8 mouse cellular contexts compared by ENCODE assay signal in the genomic region with DNA sequence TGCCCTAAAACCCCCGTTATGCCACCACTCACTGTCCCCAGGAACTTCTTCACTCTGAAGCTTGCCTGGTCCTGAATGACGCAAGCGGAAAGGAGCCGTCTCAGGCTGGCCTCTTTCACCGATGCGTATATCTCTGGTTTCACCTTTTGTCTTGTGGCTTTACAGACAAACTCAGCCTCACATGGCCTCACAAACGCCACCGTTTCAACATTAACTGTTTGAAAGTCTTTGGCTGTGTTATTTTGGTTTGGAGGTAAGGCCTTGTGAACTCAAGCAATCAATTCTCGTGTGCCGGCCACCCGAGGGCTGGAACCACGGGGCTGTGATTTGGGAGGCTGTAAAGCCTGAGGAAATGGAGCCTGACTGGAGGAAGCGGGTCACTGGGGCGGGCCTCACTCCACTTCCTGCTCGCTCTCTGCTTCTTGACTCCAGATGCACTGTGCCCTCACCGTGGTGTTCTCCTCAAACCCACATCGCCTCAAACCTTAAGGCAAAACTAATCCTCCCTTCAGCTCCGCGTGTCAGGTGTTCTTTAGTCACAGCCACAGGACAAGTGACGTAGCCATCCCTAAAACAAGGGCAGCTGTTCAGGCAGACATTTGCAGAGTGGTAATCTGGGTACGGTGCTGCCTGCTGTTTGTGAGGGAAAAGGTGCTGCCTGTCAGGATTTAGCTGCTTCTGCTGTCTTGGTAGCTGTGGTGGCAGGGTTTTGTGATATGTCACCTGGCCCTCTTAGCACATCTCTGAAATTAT.
DNase-seq lines count a peak whose midpoint lies in the region; ATAC-seq and TF ChIP-seq lines count a peak whose summit lies in the region.

No protein-coding gene starts in this region.

- H3K4me1 ChIP-seq in E14TG2a.4 (replicated peaks; ENCODE audit: low read depth, low read length) = peaks cover 18% of the 10 kb centered on the region; the same call in 1 of the 2 replicates
- H3K4me1 ChIP-seq in limb, embryonic 12.5 days (replicated peaks) = peaks cover 78% of the 10 kb centered on the region
- H3K4me1 ChIP-seq in midbrain, embryonic 13.5 days (replicated peaks) = peaks cover 82% of the 10 kb centered on the region
- H3K4me1 ChIP-seq in stomach, embryonic 16.5 days (ENCODE audit: control insufficient read depth, insufficient read depth, low read length) = peaks cover 29% of the 10 kb centered on the region

- H3K36me3 ChIP-seq in E14TG2a.4 (ENCODE audit: insufficient read depth, low read length) = no peaks in the 10 kb centered on the region
- peaks cover 6% of the 10 kb centered on the region for H3K36me3 ChIP-seq in limb, embryonic 12.5 days
- H3K36me3 ChIP-seq in midbrain, embryonic 13.5 days = peaks cover 6% of the 10 kb centered on the region
- H3K36me3 ChIP-seq in stomach, embryonic 16.5 days (ENCODE audit: control insufficient read depth, insufficient read depth, low read length) = no peaks in the 10 kb centered on the region

- peaks cover 44% of the 10 kb centered on the region for H3K27me3 ChIP-seq in E14TG2a.4 (ENCODE audit: insufficient read depth, low read length)
- no peaks in the 10 kb centered on the region for H3K27me3 ChIP-seq in limb, embryonic 12.5 days
- no peaks in the 10 kb centered on the region for H3K27me3 ChIP-seq in midbrain, embryonic 13.5 days
- no peaks in the 10 kb centered on the region for H3K27me3 ChIP-seq in stomach, embryonic 16.5 days (ENCODE audit: control insufficient read depth, insufficient read depth, low read length)

- peak overlapping the region; percentile 50; the same call in 1 of the 2 replicates for H3K4me3 ChIP-seq in E14TG2a.4 (replicated peaks; ENCODE audit: low read length)
- no peak overlapping the region for H3K4me3 ChIP-seq in limb, embryonic 12.5 days (replicated peaks)
- no peak overlapping the region for H3K4me3 ChIP-seq in midbrain, embryonic 13.5 days (replicated peaks)
- no peak overlapping the region for H3K4me3 ChIP-seq in stomach, embryonic 16.5 days (replicated peaks; ENCODE audit: low read length)

- DNase-seq in c-Kit-positive CD71-positive TER-119-positive erythroid progenitor cells, embryonic 14.5 days (ENCODE audit: low spot score) = peak; percentile 1
- DNase-seq in heart, postnatal 36 days = peak; percentile 64 to 66
- DNase-seq in left cerebral cortex, adult 9 months (ENCODE audit: low spot score in 2 of 2) = no peak
- DNase-seq in frontal cortex, adult 2 months (ENCODE audit: extremely low spot score in 1 of 2, low spot score in 1 of 2) = no peak

- intact Hi-C loops in heart, postnatal 36 days (cut with DNase I) = loop anchor here (10.0 kb wide), 1 partner anchor 64 kb away; no protein-coding TSS in a partner anchor

- TF ChIP-seq CTCF in E14TG2a.4 (conservative IDR thresholded peaks at IDR 0.05; ENCODE audit: low read length) = no peak

- H3K4me2 ChIP-seq in limb, embryonic 12.5 days = peak overlapping the region; percentile 26
- H3K4me2 ChIP-seq in midbrain, embryonic 13.5 days (replicated peaks) = no peak overlapping the region
- H3K4me2 ChIP-seq in stomach, embryonic 16.5 days (ENCODE audit: low read depth, low read length) = 0 out of 2 replicates have a peak overlapping the region, but pooled peaks have one; percentile 14

- no peak overlapping the region; the same call in 1 of the 2 replicates for H3K9ac ChIP-seq in limb, embryonic 12.5 days (replicated peaks)
- no peak overlapping the region for H3K9ac ChIP-seq in midbrain, embryonic 13.5 days (replicated peaks)
- 0 out of 2 replicates have a peak overlapping the region, but pooled peaks have one; percentile 9 for H3K9ac ChIP-seq in stomach, embryonic 16.5 days (ENCODE audit: low read length)

- whole genome bisulfite sequencing in limb, embryonic 12.5 days = 31% methylated on average over 21 of the region's 21 CpGs
- 63% methylated on average over 21 of the region's 21 CpGs for WGBS in midbrain, embryonic 13.5 days
- 48% methylated on average over 21 of the region's 21 CpGs for WGBS in stomach, embryonic 16.5 days

- no peaks in the 10 kb centered on the region for H3K9me3 ChIP-seq in E14TG2a.4 (ENCODE audit: low read length)
- no peaks in the 10 kb centered on the region for H3K9me3 ChIP-seq in limb, embryonic 12.5 days
- H3K9me3 ChIP-seq in midbrain, embryonic 13.5 days = no peaks in the 10 kb centered on the region
- no peaks in the 10 kb centered on the region for H3K9me3 ChIP-seq in stomach, embryonic 16.5 days (replicated peaks; ENCODE audit: control insufficient read depth, low read length)

- ATAC-seq in limb, embryonic 12.5 days (ENCODE audit: insufficient number of reproducible peaks, insufficient read depth, low FRiP score, low TSS enrichment, low read depth) = no peak
- no peak for ATAC-seq in midbrain, embryonic 13.5 days
- ATAC-seq in stomach, embryonic 16.5 days (ENCODE audit: insufficient read depth, low FRiP score) = no peak

- peak overlapping the region; percentile 66 for H3K27ac ChIP-seq in limb, embryonic 12.5 days
- H3K27ac ChIP-seq in midbrain, embryonic 13.5 days = peak overlapping the region; percentile 88; the same call in 1 of the 2 replicates
- no peak overlapping the region for H3K27ac ChIP-seq in stomach, embryonic 16.5 days (ENCODE audit: low read length)

Comparison
In these comparisons a context has a peak if more than half of its experiments do, and no peak if none do; other contexts are left out.
1. DNase-seq: peak in c-Kit-positive CD71-positive TER-119-positive erythroid progenitor cells, embryonic 14.5 days (single experiment) and heart, postnatal 36 days (2 of 2); none in left cerebral cortex, adult 9 months (0 of 2) and frontal cortex, adult 2 months (0 of 2).